Mouse (Mus musculus): ENCODE measurements around the gene Ldlrap1. TPM values are rescaled to one million over a fixed set of nuclear protein-coding genes. Genes with fewer than 3 reads are reported as not detected.

The Ldlrap1 gene
- 2.4 TPM for polyA plus RNA-seq (2015; fragmentation: Illumina TruSeq; extraction: RNeasy Lipid Tissue Mini Kit (QIAGEN cat#74804); ENCODE audit: insufficient read depth, low read depth, low replicate concordance)

GRCm38 (mm10) chr4:134767426-134768225 lies at the start of gene Ldlrap1:
Ldlrap1 (minus strand) TSS chr4:134768024.

GRCm38 (mm10) chr4:134703835-134704546 lies 63.8 kb downstream of the Ldlrap1 start, which contains the start of gene Man1c1:
Man1c1 (minus strand) TSS chr4:134704290.

Other genes with a start within 250 kb of the Ldlrap1 start
- 12.1 TPM for gene Mtfr1l, start 232.6 kb downstream of the Ldlrap1 start, polyA plus RNA-seq (2015; fragmentation: Illumina TruSeq; extraction: RNeasy Lipid Tissue Mini Kit (QIAGEN cat#74804); ENCODE audit: insufficient read depth, low read depth, low replicate concordance)
- 7.8 TPM for gene Selenon, start 215.9 kb downstream of the Ldlrap1 start, polyA plus RNA-seq (2015; fragmentation: Illumina TruSeq; extraction: RNeasy Lipid Tissue Mini Kit (QIAGEN cat#74804); ENCODE audit: insufficient read depth, low read depth, low replicate concordance)
- 3.3 TPM for gene Man1c1, start 63.7 kb downstream of the Ldlrap1 start, polyA plus RNA-seq (2015; fragmentation: Illumina TruSeq; extraction: RNeasy Lipid Tissue Mini Kit (QIAGEN cat#74804); ENCODE audit: insufficient read depth, low read depth, low replicate concordance)
- gene Maco1, start 85.3 kb upstream of the Ldlrap1 start, polyA plus RNA-seq (2015; fragmentation: Illumina TruSeq; extraction: RNeasy Lipid Tissue Mini Kit (QIAGEN cat#74804); ENCODE audit: insufficient read depth, low read depth, low replicate concordance), result 9.9 TPM
- gene Rhd, start 96.5 kb upstream of the Ldlrap1 start, polyA plus RNA-seq (2015; fragmentation: Illumina TruSeq; extraction: RNeasy Lipid Tissue Mini Kit (QIAGEN cat#74804); ENCODE audit: insufficient read depth, low read depth, low replicate concordance), result not detected
- gene Tmem50a, start 147.0 kb upstream of the Ldlrap1 start, polyA plus RNA-seq (2015; fragmentation: Illumina TruSeq; extraction: RNeasy Lipid Tissue Mini Kit (QIAGEN cat#74804); ENCODE audit: insufficient read depth, low read depth, low replicate concordance), result 26.0 TPM
- 312 TPM for gene Rsrp1, start 155.6 kb upstream of the Ldlrap1 start, polyA plus RNA-seq (2015; fragmentation: Illumina TruSeq; extraction: RNeasy Lipid Tissue Mini Kit (QIAGEN cat#74804); ENCODE audit: insufficient read depth, low read depth, low replicate concordance)
- 25.2 TPM for gene Syf2, start 162.9 kb upstream of the Ldlrap1 start, polyA plus RNA-seq (2015; fragmentation: Illumina TruSeq; extraction: RNeasy Lipid Tissue Mini Kit (QIAGEN cat#74804); ENCODE audit: insufficient read depth, low read depth, low replicate concordance)

Data from pancreas, adult 10 weeks (tissue).